Mouse (Mus musculus) liver, adult 2 months (tissue): ENCODE measurements at regions not wholly inside any gene's neighbourhood (a gene's known extent, or its start where the extent isn't known, plus 50 kb on each side); places are given as distances from the start of the nearest gene placed in this dataset.

ENCODE experiments used
- DNase-seq: peaks from one replicate; pipeline ENCODE4 v3.0.0-alpha.2; 2011; ENCODE audit warnings: low read depth, low spot score; ENCODE audit errors: extremely low read depth
- H3K27ac ChIP-seq: fragments of 200-500 bp; replicated peaks from 2 replicates; pipeline ENCODE4 v1.5.1; 2012; ENCODE audit warnings: low read depth, mild to moderate bottlenecking, control low read depth, inconsistent platforms, low read length; ENCODE audit not compliant: insufficient read depth
- H3K27me3 ChIP-seq: fragments of 200-500 bp; 2 replicates; pipeline ENCODE4 v1.6.1; 2012; ENCODE audit warnings: mild to moderate bottlenecking, moderate library complexity, low read length, inconsistent platforms; ENCODE audit not compliant: control insufficient read depth, insufficient read depth
- H3K36me3 ChIP-seq: fragments of 200-500 bp; 2 replicates; pipeline ENCODE4 v1.6.1; 2012; ENCODE audit warnings: low read length, inconsistent platforms; ENCODE audit not compliant: control insufficient read depth, insufficient read depth
- H3K4me1 ChIP-seq: fragments of 200-500 bp; 2 replicates; pipeline ENCODE4 v1.6.1; 2011; ENCODE audit warnings: low read length; ENCODE audit not compliant: control insufficient read depth, insufficient read depth
- H3K4me3 ChIP-seq: fragments of 200-500 bp; 2 replicates; pipeline ENCODE4 v1.5.1; 2011; ENCODE audit warnings: low read depth, mild to moderate bottlenecking, control low read depth, low read length, moderate library complexity; ENCODE audit not compliant: insufficient read depth
- H3K79me2 ChIP-seq: fragments of 200-500 bp; 2 replicates; pipeline ENCODE4 v1.6.1; 2012; ENCODE audit warnings: inconsistent platforms, mild to moderate bottlenecking, low read length, moderate library complexity; ENCODE audit not compliant: control insufficient read depth, insufficient read depth
- H3K9ac ChIP-seq: fragments of 200-500 bp; 2 replicates; pipeline ENCODE4 v1.6.1; 2012; ENCODE audit warnings: low read depth, mild to moderate bottlenecking, control low read depth, inconsistent platforms, low read length
- CTCF ChIP-seq: fragments of 200-500 bp; IDR thresholded peaks from 2 replicates; pipeline ENCODE4 v1.5.1; 2011; ENCODE audit warnings: low read depth, low read length, control low read depth
- POLR2A ChIP-seq: fragments of 200-500 bp; IDR thresholded peaks from 2 replicates; pipeline ENCODE4 v1.6.1; 2011; ENCODE audit warnings: low read length, control low read depth; ENCODE audit not compliant: insufficient read depth; ENCODE audit errors: extremely low read depth
- WGBS: fragments of 180-500 bp; shearing (Covaris S2); methylation state at CpG from one replicate; pipeline ENCODE4 v1.1.7; 2018; 5-methylcytosine and 5-hydroxymethylcytosine counted together

- Histone ChIP-seq H3K4me1 (no peaks in the 10 kb centered on the region), H3K27ac (no peak overlapping the region), H3K79me2 (no peaks in the 10 kb centered on the region), H3K9ac (no peak overlapping the region), H3K27me3 (no peaks in the 10 kb centered on the region), H3K4me3 (no peak overlapping the region), H3K36me3 (no peaks in the 10 kb centered on the region)
- WGBS: 77% methylated on average over 2 of the region's 2 CpGs
- no peak for DNase-seq
- TF ChIP-seq POLR2A (no peak), CTCF (no peak)
These were observed 638.9 kb upstream of the Igfbp3 start for GRCm38 (mm10) chr11:7852612-7853011.

GRCm38 (mm10) chr11:7838311-7839237 is 624.9 kb upstream of the Igfbp3 start:
- Histone ChIP-seq H3K9ac (no peak overlapping the region), H3K27ac (0 out of 2 replicates have a peak overlapping the region, but pooled peaks have one; percentile 19), H3K79me2 (no peaks in the 10 kb centered on the region), H3K4me3 (no peak overlapping the region), H3K27me3 (no peaks in the 10 kb centered on the region), H3K4me1 (no peaks in the 10 kb centered on the region), H3K36me3 (no peaks in the 10 kb centered on the region)
- WGBS: 66% methylated on average over 8 of the region's 8 CpGs
- TF ChIP-seq POLR2A (no peak), CTCF (no peak)
- DNase-seq: peak; percentile 35

GRCm38 (mm10) chr11:7837486-7837885 is 623.8 kb upstream of the Igfbp3 start:
- Histone ChIP-seq H3K27ac (no peak overlapping the region), H3K27me3 (no peaks in the 10 kb centered on the region), H3K4me3 (no peak overlapping the region), H3K9ac (no peak overlapping the region), H3K4me1 (no peaks in the 10 kb centered on the region), H3K36me3 (no peaks in the 10 kb centered on the region), H3K79me2 (no peaks in the 10 kb centered on the region)
- DNase-seq: no peak
- 80% methylated on average over 5 of the region's 5 CpGs for WGBS
- TF ChIP-seq CTCF (no peak), POLR2A (no peak)

GRCm38 (mm10) chr11:7834151-7834550 is 620.4 kb upstream of the Igfbp3 start:
- H3K9ac ChIP-seq: no peak overlapping the region
- no peaks in the 10 kb centered on the region for H3K36me3 ChIP-seq
- no peak overlapping the region for H3K4me3 ChIP-seq
- no peaks in the 10 kb centered on the region for H3K4me1 ChIP-seq
- H3K79me2 ChIP-seq: no peaks in the 10 kb centered on the region
- WGBS: 65% methylated on average over 2 of the region's 2 CpGs
- TF ChIP-seq CTCF (no peak), POLR2A (no peak)
- no peak for DNase-seq
- no peaks in the 10 kb centered on the region for H3K27me3 ChIP-seq
- no peak overlapping the region for H3K27ac ChIP-seq

- Histone ChIP-seq H3K4me3 (no peak overlapping the region), H3K27me3 (no peaks in the 10 kb centered on the region), H3K4me1 (no peaks in the 10 kb centered on the region), H3K9ac (no peak overlapping the region), H3K79me2 (no peaks in the 10 kb centered on the region), H3K36me3 (no peaks in the 10 kb centered on the region), H3K27ac (no peak overlapping the region)
- 41% methylated on average over 8 of the region's 8 CpGs for WGBS
- no peak for TF ChIP-seq POLR2A
- no peak for TF ChIP-seq CTCF
- DNase-seq: no peak
These were observed 618.7 kb upstream of the Igfbp3 start for GRCm38 (mm10) chr11:7832376-7832775.

- Histone ChIP-seq H3K27me3 (no peaks in the 10 kb centered on the region), H3K9ac (no peak overlapping the region), H3K27ac (no peak overlapping the region), H3K4me1 (no peaks in the 10 kb centered on the region), H3K79me2 (no peaks in the 10 kb centered on the region), H3K36me3 (no peaks in the 10 kb centered on the region), H3K4me3 (no peak overlapping the region)
- no peak for DNase-seq
- TF ChIP-seq POLR2A: no peak
- TF ChIP-seq CTCF: no peak
- WGBS: 35% methylated on average over 1 of the region's 1 CpGs
These were observed 616.0 kb upstream of the Igfbp3 start for GRCm38 (mm10) chr11:7829770-7830169.
